Mouse (Mus musculus) myocyte (in vitro differentiated cells): ENCODE measurements around the gene Polr3b. TPM values are rescaled to one million over a fixed set of nuclear protein-coding genes. Genes with fewer than 3 reads are reported as not detected.

Source experiments
- H3K27me3 ChIP-seq: one replicate; pipeline ENCODE4 v1.6.1; 2011; ENCODE audit not compliant: control insufficient read depth, insufficient read depth, insufficient read length
- H3K36me3 ChIP-seq: one replicate; pipeline ENCODE4 v1.6.1; 2011; ENCODE audit not compliant: control insufficient read depth, insufficient read depth
- H3K4me2 ChIP-seq: one replicate; pipeline ENCODE4 v1.6.1; 2011; ENCODE audit warnings: low read depth, control low read depth
- H3K4me3 ChIP-seq: one replicate; pipeline ENCODE4 v1.5.1; 2011; ENCODE audit warnings: mild to moderate bottlenecking, control low read depth, moderate library complexity
- H3K79me2 ChIP-seq: one replicate; pipeline ENCODE4 v1.6.1; 2011; ENCODE audit not compliant: control insufficient read depth, insufficient read depth
- H3ac ChIP-seq: one replicate; pipeline ENCODE4 v1.6.1; 2011; ENCODE audit not compliant: control insufficient read depth, insufficient read length
- CEBPB ChIP-seq: IDR thresholded peaks from 2 replicates; pipeline ENCODE4 v1.6.1; 2011; ENCODE audit warnings: mild to moderate bottlenecking, moderate library complexity; ENCODE audit not compliant: poor library complexity, insufficient read depth, severe bottlenecking
- E2F4 ChIP-seq: IDR thresholded peaks from one replicate; pipeline ENCODE4 v1.6.1; 2011; ENCODE audit warnings: mild to moderate bottlenecking, control low read depth, moderate library complexity; ENCODE audit not compliant: insufficient read depth
- MAX ChIP-seq: IDR thresholded peaks from one replicate; pipeline ENCODE4 v1.6.1; 2011; ENCODE audit warnings: low read depth, mild to moderate bottlenecking, control low read depth
- MYOD1 ChIP-seq, 3 experiments: IDR thresholded peaks; one replicate each; pipeline ENCODE4 v1.6.1; 2011; ENCODE audit warnings: control low read depth in 2 of 3, low read depth in 2 of 3, mild to moderate bottlenecking in 2 of 3, moderate library complexity in 1 of 3; ENCODE audit not compliant: insufficient read length in 2 of 3, control insufficient read depth in 1 of 3
- MYOG ChIP-seq, 3 experiments: IDR thresholded peaks; one replicate each; pipeline ENCODE4 v1.6.1; 2011; ENCODE audit warnings: control low read depth in 2 of 3, low read depth in 2 of 3, mild to moderate bottlenecking in 2 of 3; ENCODE audit not compliant: insufficient read length in 2 of 3, control insufficient read depth in 1 of 3, insufficient read depth in 1 of 3
- POLR2A ChIP-seq: IDR thresholded peaks from one replicate; pipeline ENCODE4 v1.6.1; 2011; ENCODE audit warnings: low read depth, mild to moderate bottlenecking, control low read depth, moderate library complexity; ENCODE audit not compliant: insufficient read length
- POLR2AphosphoS2 ChIP-seq: IDR thresholded peaks from one replicate; pipeline ENCODE4 v1.6.1; 2011; ENCODE audit warnings: low read depth, control low read depth; ENCODE audit not compliant: insufficient read length
- REST ChIP-seq: IDR thresholded peaks from one replicate; pipeline ENCODE4 v1.6.1; 2011; ENCODE audit warnings: mild to moderate bottlenecking, control low read depth, moderate library complexity; ENCODE audit not compliant: insufficient read depth, insufficient read length
- SRF ChIP-seq: IDR thresholded peaks from one replicate; pipeline ENCODE4 v1.6.1; 2011; ENCODE audit warnings: low read depth; ENCODE audit not compliant: control insufficient read depth, insufficient read length
- TCF12 ChIP-seq: IDR thresholded peaks from one replicate; pipeline ENCODE4 v1.6.1; 2011; ENCODE audit warnings: mild to moderate bottlenecking, control low read depth; ENCODE audit not compliant: poor library complexity, insufficient read depth, severe bottlenecking
- TCF3 ChIP-seq: IDR thresholded peaks from one replicate; pipeline ENCODE4 v1.6.1; 2011; ENCODE audit warnings: low read depth, control low read depth; ENCODE audit not compliant: insufficient read length
- USF1 ChIP-seq: IDR thresholded peaks from one replicate; pipeline ENCODE4 v1.6.1; 2011; ENCODE audit warnings: low read depth, mild to moderate bottlenecking, control low read depth, moderate library complexity
- polyA plus RNA-seq: library from polyadenylated mRNA; unstranded; fragments of >200 nt; fragmentation: generic; extraction: Trizol; gene quantifications from one replicate; pipeline ENCODE4 v1.2.1, GENCODE M21; 2012; ENCODE audit warnings: missing spikeins

The Polr3b gene
- polyA plus RNA-seq, 1 experiment, result 8.5 TPM

GRCm38 (mm10) chr10:84597127-84597785 is 24.8 kb upstream of the Polr3b start:
- H3K4me3 ChIP-seq, result no peak overlapping the region
- no peak overlapping the region for H3K4me2 ChIP-seq
- no peaks in the 10 kb centered on the region for H3K79me2 ChIP-seq
- H3K27me3 ChIP-seq, result no peaks in the 10 kb centered on the region
- no peaks in the 10 kb centered on the region for H3K36me3 ChIP-seq
- no peak overlapping the region for H3ac ChIP-seq
- TF ChIP-seq SRF, result no peak

GRCm38 (mm10) chr10:84598172-84598571 is 23.9 kb upstream of the Polr3b start:
- H3K4me2 ChIP-seq, result no peak overlapping the region
- no peaks in the 10 kb centered on the region for H3K79me2 ChIP-seq
- H3ac ChIP-seq, result no peak overlapping the region
- H3K36me3 ChIP-seq, result no peaks in the 10 kb centered on the region
- H3K27me3 ChIP-seq, result no peaks in the 10 kb centered on the region
- H3K4me3 ChIP-seq, result no peak overlapping the region
- TF ChIP-seq POLR2A (no peak), POLR2AphosphoS2 (no peak), MAX (no peak), REST (no peak), TCF12 (no peak), MYOD1 (IDR thresholded peaks at IDR 0.05; ENCODE audit: control insufficient read depth in 1 of 3, insufficient read length in 2 of 3, low read depth in 2 of 3) (no peak), E2F4 (no peak), MYOG (IDR thresholded peaks at IDR 0.05; ENCODE audit: control insufficient read depth in 1 of 3, insufficient read depth in 1 of 3, insufficient read length in 2 of 3, low read depth in 2 of 3) (no peak), CEBPB (no peak), SRF (no peak), USF1 (no peak), TCF3 (no peak)

- Histone ChIP-seq H3K4me3 (no peak overlapping the region), H3K4me2 (no peak overlapping the region), H3K36me3 (no peaks in the 10 kb centered on the region), H3K27me3 (peaks cover 2% of the 10 kb centered on the region), H3ac (no peak overlapping the region), H3K79me2 (no peaks in the 10 kb centered on the region)
- no peak for TF ChIP-seq SRF
- no peak for TF ChIP-seq MYOG (IDR thresholded peaks at IDR 0.05; ENCODE audit: control insufficient read depth in 1 of 3, insufficient read depth in 1 of 3, insufficient read length in 2 of 3, low read depth in 2 of 3)
- TF ChIP-seq CEBPB, result no peak
- TF ChIP-seq TCF3, result no peak
- TF ChIP-seq TCF12, result no peak
- no peak for TF ChIP-seq MAX
- TF ChIP-seq USF1, result no peak
- no peak for TF ChIP-seq POLR2AphosphoS2
- no peak for TF ChIP-seq E2F4
- TF ChIP-seq MYOD1 (IDR thresholded peaks at IDR 0.05; ENCODE audit: control insufficient read depth in 1 of 3, insufficient read length in 2 of 3, low read depth in 2 of 3), result no peak
- no peak for TF ChIP-seq REST
- TF ChIP-seq POLR2A, result no peak
These were observed 22.0 kb upstream of the Polr3b start for GRCm38 (mm10) chr10:84600136-84600535.

GRCm38 (mm10) chr10:84604335-84604734 is 17.8 kb upstream of the Polr3b start:
- no peak for TF ChIP-seq E2F4
- Histone ChIP-seq H3K27me3 (peaks cover 16% of the 10 kb centered on the region), H3K79me2 (no peaks in the 10 kb centered on the region), H3ac (no peak overlapping the region), H3K4me2 (no peak overlapping the region), H3K36me3 (no peaks in the 10 kb centered on the region), H3K4me3 (no peak overlapping the region)

- H3ac ChIP-seq, result no peak overlapping the region
- no peaks in the 10 kb centered on the region for H3K36me3 ChIP-seq
- TF ChIP-seq TCF12, result no peak
- TF ChIP-seq REST, result no peak
- no peak for TF ChIP-seq CEBPB
- no peak for TF ChIP-seq MYOD1 (IDR thresholded peaks at IDR 0.05; ENCODE audit: control insufficient read depth in 1 of 3, insufficient read length in 2 of 3, low read depth in 2 of 3)
- TF ChIP-seq E2F4, result no peak
- TF ChIP-seq POLR2A, result no peak
- no peak for TF ChIP-seq USF1
- TF ChIP-seq TCF3, result no peak
- no peak for TF ChIP-seq SRF
- no peak overlapping the region for H3K4me2 ChIP-seq
- H3K4me3 ChIP-seq, result no peak overlapping the region
- peaks cover 16% of the 10 kb centered on the region for H3K27me3 ChIP-seq
- H3K79me2 ChIP-seq, result no peaks in the 10 kb centered on the region
These were observed 13.7 kb upstream of the Polr3b start for GRCm38 (mm10) chr10:84608361-84608760.
